Mouse (Mus musculus) liver, embryonic 13.5 days (tissue): ENCODE measurements around the gene Pla1a. TPM values are rescaled to one million over a fixed set of nuclear protein-coding genes. Genes with fewer than 3 reads are reported as not detected.

Experiments used
- ATAC-seq: fragments of 200-750 bp; cut with Nextera tagmentation; 2 replicates; pipeline ENCODE4 v1.8.0; 2017; ENCODE audit warnings: low read depth, mild to moderate bottlenecking, moderate number of reproducible peaks, moderate library complexity
- DNase-seq: peaks from one replicate; pipeline ENCODE4 v3.0.0; 2022
- H3K27ac ChIP-seq: fragments of 300-500 bp; sonication (generic); 2 replicates; pipeline ENCODE4 v1.5.1; 2015; ENCODE audit warnings: moderate library complexity, mild to moderate bottlenecking, inconsistent platforms
- H3K27me3 ChIP-seq: fragments of 300-500 bp; sonication (generic); 2 replicates; pipeline ENCODE4 v1.6.1; 2015; ENCODE audit warnings: mild to moderate bottlenecking, inconsistent platforms
- H3K36me3 ChIP-seq: fragments of 300-500 bp; sonication (generic); 2 replicates; pipeline ENCODE4 v1.6.1; 2015; ENCODE audit warnings: mild to moderate bottlenecking, inconsistent platforms
- H3K4me1 ChIP-seq: fragments of 300-500 bp; sonication (generic); replicated peaks from 2 replicates; pipeline ENCODE4 v1.6.1; 2015; ENCODE audit warnings: inconsistent platforms
- H3K4me2 ChIP-seq: fragments of 300-500 bp; sonication (generic); 2 replicates; pipeline ENCODE4 v1.6.1; 2015; ENCODE audit warnings: inconsistent platforms, mild to moderate bottlenecking, moderate library complexity
- H3K4me3 ChIP-seq: fragments of 300-500 bp; sonication (generic); replicated peaks from 2 replicates; pipeline ENCODE4 v1.5.1; 2015; ENCODE audit warnings: mild to moderate bottlenecking, inconsistent platforms
- H3K9ac ChIP-seq: fragments of 300-500 bp; sonication (generic); 2 replicates; pipeline ENCODE4 v1.6.1; 2015; ENCODE audit warnings: mild to moderate bottlenecking, inconsistent platforms
- H3K9me3 ChIP-seq: fragments of 300-500 bp; sonication (generic); replicated peaks from 2 replicates; pipeline ENCODE4 v1.6.1; 2016; ENCODE audit warnings: inconsistent platforms
- WGBS: fragments of 180-500 bp; shearing (Covaris S2); methylation state at CpG from one replicate; pipeline ENCODE4 v1.1.7; 2015; ENCODE audit not compliant: insufficient replicate concordance; 5-methylcytosine and 5-hydroxymethylcytosine counted together
- polyA plus RNA-seq: library from polyadenylated mRNA; unstranded; fragments of >200 nt; fragmentation: Nextera tagmentation; extraction: Ambion mirVana; gene quantifications from 2 replicates; pipeline ENCODE4 v1.2.1, GENCODE M21; 2015

The Pla1a gene
- polyA plus RNA-seq, 1 experiment from 2014 or later, result 8.4 TPM

GRCm38 (mm10) chr16:38425374-38425773 lies 7.6 kb downstream of the Pla1a start:
- WGBS, result 65% methylated on average over 2 of the region's 2 CpGs
- Histone ChIP-seq H3K4me3 (no peak overlapping the region), H3K4me2 (no peak overlapping the region), H3K9me3 (no peaks in the 10 kb centered on the region), H3K27me3 (no peaks in the 10 kb centered on the region), H3K4me1 (no peaks in the 10 kb centered on the region), H3K36me3 (no peaks in the 10 kb centered on the region; the same call in 1 of the 2 replicates), H3K27ac (no peak overlapping the region), H3K9ac (no peak overlapping the region)
- ATAC-seq (no peak), DNase-seq (no peak)

DNA sequence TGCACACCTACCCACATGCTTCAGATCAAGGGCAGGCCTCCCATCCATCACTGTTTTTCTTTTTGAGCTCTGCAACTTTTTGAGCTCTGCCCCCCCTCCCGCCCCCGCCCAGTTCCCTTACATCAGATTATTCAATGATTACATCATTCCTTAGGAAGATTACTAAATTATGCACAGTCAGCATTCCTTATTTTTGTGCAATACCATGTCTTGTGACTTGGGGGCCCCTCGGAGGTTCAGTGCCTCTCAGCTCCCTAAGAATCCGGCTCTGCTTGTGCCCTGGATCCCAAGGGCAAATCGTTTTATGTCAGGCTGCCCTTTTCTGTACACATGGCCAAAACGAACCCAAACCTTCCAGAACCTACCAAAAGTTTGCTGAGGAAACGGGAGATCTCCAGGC lies 18.0 kb downstream of the Pla1a start:
- no peak for DNase-seq
- 68% methylated on average over 7 of the region's 7 CpGs for WGBS
- ATAC-seq, result no peak

DNA sequence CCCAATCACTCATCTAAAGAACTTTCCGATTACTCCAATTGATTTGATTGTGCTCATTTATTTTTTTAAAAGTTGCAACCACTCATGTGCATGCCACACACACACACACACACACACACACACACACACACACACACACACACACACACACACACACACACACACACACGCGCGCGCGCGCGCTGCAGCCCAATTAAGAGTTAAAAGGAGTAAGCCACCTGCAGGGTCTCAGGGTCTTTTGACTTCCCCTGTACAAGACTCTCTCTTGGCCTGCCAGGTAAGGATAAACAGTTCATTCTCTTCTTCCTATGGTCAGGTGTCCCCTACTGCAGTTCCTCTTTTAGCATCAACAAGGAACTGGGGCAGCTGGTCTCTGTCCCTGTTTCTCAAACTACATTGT lies 24.5 kb downstream of the Pla1a start:
- no peak overlapping the region for H3K4me3 ChIP-seq
- 96% methylated on average over 8 of the region's 8 CpGs for WGBS
- H3K27me3 ChIP-seq, result no peaks in the 10 kb centered on the region
- no peak for ATAC-seq
- DNase-seq, result no peak
- H3K4me2 ChIP-seq, result no peak overlapping the region
- no peaks in the 10 kb centered on the region for H3K9me3 ChIP-seq
- no peak overlapping the region for H3K9ac ChIP-seq
- no peaks in the 10 kb centered on the region for H3K36me3 ChIP-seq
- H3K4me1 ChIP-seq, result peaks cover 23% of the 10 kb centered on the region
- no peak overlapping the region for H3K27ac ChIP-seq

More for the DNA sequence above, 18.0 kb downstream of the Pla1a start:
- no peaks in the 10 kb centered on the region for H3K9me3 ChIP-seq
- H3K9ac ChIP-seq, result no peak overlapping the region
- H3K4me1 ChIP-seq, result no peaks in the 10 kb centered on the region
- no peak overlapping the region for H3K4me2 ChIP-seq
- no peak overlapping the region for H3K27ac ChIP-seq
- no peak overlapping the region for H3K4me3 ChIP-seq
- no peaks in the 10 kb centered on the region for H3K27me3 ChIP-seq
- no peaks in the 10 kb centered on the region for H3K36me3 ChIP-seq

DNA sequence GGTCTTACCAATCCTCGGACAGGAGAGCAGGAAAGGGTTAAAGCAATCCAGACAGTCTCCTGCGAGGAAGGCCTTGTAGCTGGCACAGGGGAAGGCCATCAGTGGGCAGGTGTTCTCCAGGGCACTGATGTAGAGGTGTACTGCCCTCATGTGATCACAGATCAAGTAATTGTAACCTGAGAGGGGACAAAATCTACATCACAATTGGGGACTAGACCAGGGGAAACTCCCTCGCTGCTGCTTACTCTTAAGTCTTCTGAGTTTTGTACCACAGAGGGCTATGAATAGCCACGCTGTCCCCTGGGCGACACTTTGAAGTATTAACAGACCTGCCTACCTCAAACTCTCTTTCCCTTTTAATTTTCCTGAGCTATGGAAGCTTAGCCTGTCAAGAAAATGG lies 25.4 kb downstream of the Pla1a start:
- Histone ChIP-seq H3K4me3 (no peak overlapping the region), H3K9me3 (no peaks in the 10 kb centered on the region), H3K27me3 (no peaks in the 10 kb centered on the region), H3K4me2 (no peak overlapping the region), H3K9ac (no peak overlapping the region), H3K36me3 (no peaks in the 10 kb centered on the region), H3K4me1 (peaks cover 26% of the 10 kb centered on the region), H3K27ac (no peak overlapping the region)
- 51% methylated on average over 5 of the region's 5 CpGs for WGBS
- no peak for DNase-seq
- ATAC-seq, result no peak

DNA sequence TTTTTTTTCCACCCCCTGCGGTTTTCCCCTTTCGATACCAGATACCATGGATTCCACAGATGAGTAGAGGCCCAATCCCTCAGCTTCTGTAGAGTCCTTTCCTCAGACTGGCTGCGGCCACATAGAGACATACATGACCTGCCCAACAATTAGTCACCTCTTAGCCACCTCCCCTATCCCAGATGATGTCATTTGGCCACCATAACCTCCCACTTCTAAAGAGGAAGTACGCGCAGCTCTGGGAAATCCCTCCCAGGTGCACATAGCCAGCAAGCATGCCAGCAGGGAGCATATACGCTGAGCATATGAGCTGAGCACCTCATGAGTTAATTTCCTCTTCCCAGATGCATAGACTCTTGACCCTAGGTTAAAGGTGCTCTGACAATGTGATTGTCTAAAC lies 26.2 kb downstream of the Pla1a start:
- DNase-seq, result no peak
- WGBS, result 69% methylated on average over 6 of the region's 6 CpGs
- no peak; the same call in 1 of the 2 replicates for ATAC-seq

DNA sequence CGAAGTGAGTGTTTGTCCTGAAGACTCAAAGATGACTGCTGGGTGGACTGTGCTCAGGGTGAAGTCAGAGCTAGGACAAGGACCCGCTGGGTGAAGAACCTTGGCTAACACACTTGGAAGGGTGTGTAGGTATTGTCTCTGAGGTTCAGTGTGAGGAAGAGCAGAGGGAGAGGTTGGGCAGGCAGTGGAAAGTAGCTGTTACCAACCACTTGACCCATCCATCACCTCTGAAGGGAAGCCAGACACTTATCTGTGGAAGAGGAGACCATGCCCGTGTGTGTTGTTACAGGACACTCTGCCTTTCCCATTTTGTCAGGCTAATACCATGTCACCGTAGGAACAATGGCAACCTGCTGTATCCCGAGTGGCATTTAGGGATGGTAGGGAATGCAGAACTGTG lies 26.7 kb downstream of the Pla1a start:
- no peak overlapping the region for H3K4me2 ChIP-seq
- no peak overlapping the region for H3K4me3 ChIP-seq
- no peaks in the 10 kb centered on the region for H3K9me3 ChIP-seq
- no peaks in the 10 kb centered on the region for H3K36me3 ChIP-seq
- H3K27ac ChIP-seq, result 0 out of 2 replicates have a peak overlapping the region, but pooled peaks have one; percentile 14
- ATAC-seq (0 out of 2 replicates have a peak, but pooled peaks have one; percentile 9), DNase-seq (no peak)
- no peaks in the 10 kb centered on the region for H3K27me3 ChIP-seq
- peaks cover 26% of the 10 kb centered on the region for H3K4me1 ChIP-seq
- 72% methylated on average over 5 of the region's 5 CpGs for WGBS
- no peak overlapping the region for H3K9ac ChIP-seq

More for the DNA sequence above, 26.2 kb downstream of the Pla1a start:
- no peak overlapping the region for H3K4me3 ChIP-seq
- H3K9ac ChIP-seq, result no peak overlapping the region
- H3K9me3 ChIP-seq, result no peaks in the 10 kb centered on the region
- no peaks in the 10 kb centered on the region for H3K27me3 ChIP-seq
- H3K27ac ChIP-seq, result 0 out of 2 replicates have a peak overlapping the region, but pooled peaks have one; percentile 14
- peaks cover 26% of the 10 kb centered on the region for H3K4me1 ChIP-seq
- H3K36me3 ChIP-seq, result no peaks in the 10 kb centered on the region
- H3K4me2 ChIP-seq, result no peak overlapping the region

GRCm38 (mm10) chr16:38403639-38404038 lies 29.3 kb downstream of the Pla1a start:
- WGBS, result 33% methylated on average over 7 of the region's 7 CpGs
- peaks cover 51% of the 10 kb centered on the region for H3K4me1 ChIP-seq

DNA sequence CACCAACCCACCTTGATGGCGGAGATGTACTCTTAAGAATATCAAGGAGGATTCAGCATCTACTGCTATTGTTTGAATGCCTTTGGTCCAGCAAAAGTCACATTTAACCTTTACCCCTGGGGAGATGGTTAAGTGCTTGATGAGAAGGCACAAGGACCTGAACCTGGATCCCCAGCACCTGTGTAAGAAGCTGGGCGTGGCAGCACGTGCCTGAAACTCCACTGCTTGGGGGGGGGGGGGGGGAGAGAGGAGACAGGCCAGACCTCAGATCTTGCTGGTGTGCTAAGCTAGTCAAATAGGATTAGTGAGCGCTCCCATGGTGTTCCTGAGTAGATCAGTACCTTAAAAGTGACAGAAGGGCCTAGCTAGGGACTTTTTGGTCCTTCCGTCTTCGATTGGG lies 31.5 kb downstream of the Pla1a start:
- ATAC-seq (no peak), DNase-seq (no peak)
- no peak overlapping the region for H3K27ac ChIP-seq
- H3K4me3 ChIP-seq, result no peak overlapping the region
- peaks cover 40% of the 10 kb centered on the region for H3K4me1 ChIP-seq
- no peaks in the 10 kb centered on the region for H3K27me3 ChIP-seq
- WGBS, result 70% methylated on average over 6 of the region's 6 CpGs
- no peaks in the 10 kb centered on the region for H3K36me3 ChIP-seq
- H3K9me3 ChIP-seq, result no peaks in the 10 kb centered on the region
- no peak overlapping the region for H3K4me2 ChIP-seq
- H3K9ac ChIP-seq, result no peak overlapping the region

More at GRCm38 (mm10) chr16:38403639-38404038, 29.3 kb downstream of the Pla1a start:
- Histone ChIP-seq H3K27me3 (no peaks in the 10 kb centered on the region), H3K9ac (no peak overlapping the region), H3K4me3 (no peak overlapping the region), H3K27ac (peak overlapping the region; percentile 21), H3K4me2 (no peak overlapping the region), H3K9me3 (no peaks in the 10 kb centered on the region), H3K36me3 (no peaks in the 10 kb centered on the region)
- DNase-seq (no peak), ATAC-seq (no peak)

- Histone ChIP-seq H3K36me3 (no peaks in the 10 kb centered on the region), H3K27me3 (no peaks in the 10 kb centered on the region), H3K9me3 (no peaks in the 10 kb centered on the region), H3K4me2 (peak overlapping the region; percentile 51), H3K4me1 (peaks cover 43% of the 10 kb centered on the region), H3K9ac (peak overlapping the region; percentile 41; the same call in 1 of the 2 replicates), H3K27ac (peak overlapping the region; percentile 65; the same call in 1 of the 2 replicates), H3K4me3 (no peak overlapping the region; the same call in 1 of the 2 replicates)
- 74% methylated on average over 9 of the region's 9 CpGs for WGBS
- ATAC-seq (0 out of 2 replicates have a peak, but pooled peaks have one; percentile 6), DNase-seq (no peak)
These were observed 32.5 kb downstream of the Pla1a start for GRCm38 (mm10) chr16:38400311-38400960.

DNA sequence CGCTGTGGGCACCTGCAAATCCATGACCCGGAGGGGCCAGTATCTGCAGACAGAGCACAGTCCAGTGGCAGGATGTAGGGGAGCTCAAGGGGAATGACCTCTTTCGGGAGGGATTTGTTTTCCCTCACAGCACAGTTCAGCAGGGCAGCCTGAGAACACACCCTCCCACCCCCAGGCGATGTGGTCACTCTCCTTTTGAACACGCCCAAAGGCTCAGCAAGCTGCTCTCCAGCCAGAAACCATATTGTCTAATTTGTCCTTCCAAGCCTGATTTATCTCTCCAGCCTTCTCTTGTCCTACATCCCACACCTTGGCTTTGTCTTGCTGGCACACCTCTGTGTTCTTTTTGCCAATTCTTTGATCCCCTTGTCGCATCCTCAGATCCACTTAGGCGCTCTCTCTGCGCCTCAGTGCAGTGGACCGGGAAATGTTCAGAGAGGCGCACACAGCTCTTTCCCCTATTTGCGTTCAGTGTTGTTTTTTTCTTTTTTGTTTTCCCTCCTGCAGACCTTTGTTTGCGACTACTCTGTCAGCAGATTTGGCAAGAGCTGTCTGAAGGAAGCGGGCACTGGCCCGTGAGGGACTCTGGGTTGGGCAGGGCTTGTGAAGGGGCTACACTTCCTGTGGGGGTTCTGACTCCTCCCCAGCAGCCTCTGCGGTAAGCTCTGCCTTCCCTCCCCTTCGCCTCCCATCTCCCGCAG lies 33.3 kb downstream of the Pla1a start:
- ATAC-seq (peak; percentile 81), DNase-seq (no peak)
- Histone ChIP-seq H3K9ac (peak overlapping the region; percentile 41; the same call in 1 of the 2 replicates), H3K4me2 (peak overlapping the region; percentile 51), H3K4me1 (peaks cover 49% of the 10 kb centered on the region), H3K27me3 (no peaks in the 10 kb centered on the region), H3K4me3 (no peak overlapping the region; the same call in 1 of the 2 replicates), H3K36me3 (no peaks in the 10 kb centered on the region), H3K27ac (peak overlapping the region; percentile 71), H3K9me3 (no peaks in the 10 kb centered on the region)
- 14% methylated on average over 17 of the region's 17 CpGs for WGBS

DNA sequence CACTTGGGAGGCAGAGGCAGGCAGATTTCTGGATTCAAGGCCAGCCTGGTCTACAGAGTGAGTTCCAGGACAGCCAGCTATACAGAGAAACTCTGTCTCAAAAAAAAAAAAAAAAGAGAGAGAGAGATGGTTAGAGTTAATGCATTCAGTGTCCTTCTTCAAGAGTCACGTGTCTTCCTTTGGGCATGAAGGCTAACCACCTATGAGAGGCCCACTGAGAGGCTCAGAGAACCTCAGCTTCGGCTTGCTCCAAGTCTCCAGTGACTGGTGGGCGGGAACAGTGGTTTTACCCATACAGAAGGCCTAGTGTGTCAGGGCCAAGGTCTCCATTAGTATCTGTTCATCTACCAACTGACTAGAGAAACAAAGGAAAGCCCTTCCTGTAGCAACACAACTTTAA lies 33.9 kb downstream of the Pla1a start:
- Histone ChIP-seq H3K4me2 (peak overlapping the region; percentile 51; the same call in 1 of the 2 replicates), H3K36me3 (no peaks in the 10 kb centered on the region), H3K9me3 (no peaks in the 10 kb centered on the region), H3K4me3 (no peak overlapping the region), H3K4me1 (peaks cover 55% of the 10 kb centered on the region), H3K27ac (peak overlapping the region; percentile 71), H3K9ac (peak overlapping the region; percentile 41; the same call in 1 of the 2 replicates), H3K27me3 (no peaks in the 10 kb centered on the region)
- ATAC-seq (peak; percentile 35; the same call in 1 of the 2 replicates), DNase-seq (no peak)
- 28% methylated on average over 3 of the region's 3 CpGs for WGBS
